Mouse (Mus musculus) stomach, postnatal 0 days (tissue): ENCODE data around the gene Kcnn3.

Source experiments
- CTCF ChIP-seq: IDR thresholded peaks from 2 replicates; pipeline ENCODE4 v1.5.1; 2016; ENCODE audit warnings: antibody characterized with exemption, low read depth, mild to moderate bottlenecking, moderate library complexity
- EP300 ChIP-seq: optimal IDR thresholded peaks from 2 replicates; pipeline ENCODE3; 2016; ENCODE audit warnings: antibody characterized with exemption

- peak; percentile 41; the same call in 1 of the 2 replicates for TF ChIP-seq CTCF
- TF ChIP-seq EP300, result no peak
These were observed 79.0 kb downstream of the Kcnn3 start for GRCm38 (mm10) chr3:89598967-89599366.
